In the genomic region with DNA sequence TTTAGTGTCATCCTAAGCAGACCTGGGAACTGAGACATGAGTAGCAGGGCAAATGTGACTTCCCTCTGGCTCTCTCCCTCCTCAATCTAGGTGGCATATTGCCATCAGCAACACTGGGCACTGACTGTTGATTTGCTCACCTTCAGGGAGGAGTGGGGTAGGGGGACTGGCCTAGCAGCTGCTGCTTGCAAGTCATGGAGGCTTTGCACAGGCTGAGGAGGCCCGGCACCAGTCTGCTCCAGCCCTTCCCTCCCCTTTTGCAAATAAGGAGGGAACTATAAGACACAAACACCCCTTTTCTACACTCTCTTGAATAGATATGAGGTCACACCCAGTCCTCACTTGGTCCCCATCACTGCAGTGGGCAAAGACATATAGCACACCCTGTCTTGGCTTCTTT, we compare ENCODE assay signal across 17 mouse cellular contexts.
"Had no signal": no experiment of that assay in that cellular context is flagged by ENCODE, and none has a peak within 500 bp of the region (broad histone marks: within the 10 kb centered on the region; RNA-seq: fewer than 3 reads in every experiment).

No protein-coding gene starts in this region.

- H3K4me1 ChIP-seq: kidney, embryonic 15.5 days; liver, embryonic 13.5 days; stomach, embryonic 15.5 days had no signal

- H3K4me3 ChIP-seq: kidney, embryonic 15.5 days; left cerebral cortex, adult 2 months; liver, embryonic 13.5 days; stomach, embryonic 15.5 days had no signal

- H3K4me2 ChIP-seq: kidney, embryonic 15.5 days; liver, embryonic 13.5 days; midbrain, embryonic 11.5 days; stomach, embryonic 15.5 days had no signal

- H3K36me3 ChIP-seq: kidney, embryonic 15.5 days; liver, embryonic 13.5 days; stomach, embryonic 15.5 days had no signal

- H3K27ac ChIP-seq: kidney, embryonic 15.5 days; left cerebral cortex, adult 2 months; liver, embryonic 13.5 days; stomach, embryonic 15.5 days had no signal

- H3K9me3 ChIP-seq: kidney, embryonic 15.5 days; liver, embryonic 13.5 days; stomach, embryonic 15.5 days had no signal

- H3K9ac ChIP-seq: kidney, embryonic 15.5 days; liver, embryonic 13.5 days; stomach, embryonic 15.5 days had no signal

- H3K27me3 ChIP-seq: kidney, embryonic 15.5 days; liver, embryonic 13.5 days; stomach, embryonic 15.5 days had no signal

- DNase-seq: kidney, postnatal 10 days; kidney, postnatal 36 days; layer of hippocampus, postnatal 36 days; liver, embryonic 13.5 days; lung, adult 2 months; lung, postnatal 14 days; lung, postnatal 4 days; midbrain, embryonic 14.5 days; right cerebral cortex, postnatal 14 days; right cerebral cortex, postnatal 4 days; thymus, adult 2 months; thymus, postnatal 14 days; thymus, postnatal 4 days had no signal
